Mouse (Mus musculus) frontal cortex, postnatal 36 days (tissue): ENCODE measurements around the gene Stk17b.

Experiments
- DNase-seq, 2 experiments: peaks; one replicate each; pipeline ENCODE4 v3.0.0; 2022; ENCODE audit warnings: low spot score in 2 of 2

The Stk17b gene

DNA sequence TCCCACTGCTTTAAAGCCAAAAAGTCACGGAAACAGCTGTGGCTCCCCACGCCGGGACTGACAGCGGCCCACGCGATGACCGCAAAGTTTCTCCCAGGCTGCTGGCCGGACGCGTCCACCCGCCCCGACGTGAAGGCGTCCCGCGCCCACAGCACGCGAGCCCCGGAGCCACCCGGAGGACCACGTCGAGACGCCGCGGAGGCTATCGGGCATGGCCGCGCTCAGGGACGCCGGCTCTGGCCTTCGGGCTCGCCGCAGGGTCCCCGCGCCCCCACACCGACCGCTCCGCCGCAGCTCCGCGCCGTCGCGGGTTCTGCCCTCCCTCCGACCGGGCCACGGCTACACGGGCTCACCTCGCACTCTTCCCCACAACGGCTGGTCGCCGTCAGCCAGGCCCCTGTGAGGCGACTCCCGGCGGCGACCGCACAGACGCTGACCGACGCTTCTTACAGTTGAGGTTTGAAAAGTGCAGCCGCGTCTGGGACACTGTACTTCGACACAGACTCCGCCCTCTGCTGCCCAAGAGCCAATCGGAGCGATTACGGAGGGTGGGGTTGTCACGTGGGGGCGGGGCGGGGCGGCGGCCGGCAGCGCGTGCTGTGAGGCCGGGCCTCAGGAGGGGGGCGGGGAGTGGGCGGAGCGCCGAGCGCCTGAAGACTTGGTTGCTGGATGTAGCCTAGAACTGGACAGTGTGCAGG, at the start of gene Stk17b:
Gene Stk17b (minus strand): TSS at position 504 of the 698 bp plus-strand sequence.
- peak; percentile 44 to 65 for DNase-seq

GRCm38 (mm10) chr1:53830286-53830685, 45.3 kb upstream of the Stk17b start:
- DNase-seq = no peak

DNA sequence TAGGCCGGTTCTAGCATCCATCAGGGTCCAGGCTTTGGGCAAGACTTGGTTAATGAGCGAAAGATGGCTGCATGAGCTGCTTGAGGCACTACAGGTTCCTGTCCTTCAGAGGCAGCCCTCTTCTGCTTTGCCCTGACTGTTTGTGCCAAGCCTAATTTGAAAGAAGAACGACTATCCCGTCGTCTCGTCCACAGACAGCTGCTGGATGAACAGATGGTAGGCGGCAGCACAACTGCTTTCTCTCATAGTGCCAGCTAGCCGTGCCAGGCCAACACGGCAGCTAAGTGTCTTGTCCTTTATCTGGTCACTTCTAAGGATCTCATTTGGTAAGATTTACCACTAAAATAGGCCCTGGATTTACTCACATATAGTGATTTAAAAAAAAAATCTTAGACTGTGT, 44.1 kb upstream of the Stk17b start:
- DNase-seq = no peak

DNA sequence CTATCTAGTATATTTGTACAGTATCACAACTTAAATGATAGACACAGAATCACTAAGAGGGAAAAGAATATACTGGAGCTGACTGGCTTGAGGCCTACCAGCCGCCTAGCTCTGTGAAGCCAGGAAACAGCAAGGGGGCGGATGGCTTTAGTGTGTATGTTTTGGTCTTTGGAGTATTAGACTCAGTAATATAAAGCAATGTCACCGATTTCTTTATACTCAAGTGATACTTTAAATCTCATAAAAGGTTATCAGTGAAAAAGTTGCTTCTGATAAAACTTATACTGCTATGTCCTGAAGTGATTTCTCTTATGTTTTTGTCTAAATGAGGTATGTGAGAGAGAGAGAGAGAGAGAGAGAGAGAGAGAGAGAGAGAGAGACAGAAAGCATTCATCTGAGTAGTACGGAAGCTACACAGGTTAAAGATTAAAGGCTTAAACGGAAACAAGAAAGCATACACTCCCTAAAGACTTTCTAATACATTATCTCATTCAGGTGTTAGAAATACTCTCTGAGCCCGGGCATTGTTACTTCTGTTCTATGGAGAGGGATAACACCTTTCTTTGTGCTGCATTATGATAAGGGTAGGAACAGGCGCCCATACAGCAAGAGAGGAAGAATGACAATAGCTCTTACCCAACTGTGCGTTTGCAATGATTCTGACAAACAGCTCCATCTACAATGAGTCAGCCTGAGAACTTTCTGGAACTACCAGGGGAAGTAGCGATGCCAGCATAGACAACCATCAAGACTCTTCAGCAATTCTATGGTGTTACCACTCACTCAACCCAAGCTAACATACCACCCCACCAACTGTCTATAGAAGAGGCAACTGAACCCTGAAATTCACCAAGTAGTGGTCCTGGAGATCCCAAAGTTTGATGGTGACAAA, 39.7 kb upstream of the Stk17b start:
- DNase-seq = no peak

DNA sequence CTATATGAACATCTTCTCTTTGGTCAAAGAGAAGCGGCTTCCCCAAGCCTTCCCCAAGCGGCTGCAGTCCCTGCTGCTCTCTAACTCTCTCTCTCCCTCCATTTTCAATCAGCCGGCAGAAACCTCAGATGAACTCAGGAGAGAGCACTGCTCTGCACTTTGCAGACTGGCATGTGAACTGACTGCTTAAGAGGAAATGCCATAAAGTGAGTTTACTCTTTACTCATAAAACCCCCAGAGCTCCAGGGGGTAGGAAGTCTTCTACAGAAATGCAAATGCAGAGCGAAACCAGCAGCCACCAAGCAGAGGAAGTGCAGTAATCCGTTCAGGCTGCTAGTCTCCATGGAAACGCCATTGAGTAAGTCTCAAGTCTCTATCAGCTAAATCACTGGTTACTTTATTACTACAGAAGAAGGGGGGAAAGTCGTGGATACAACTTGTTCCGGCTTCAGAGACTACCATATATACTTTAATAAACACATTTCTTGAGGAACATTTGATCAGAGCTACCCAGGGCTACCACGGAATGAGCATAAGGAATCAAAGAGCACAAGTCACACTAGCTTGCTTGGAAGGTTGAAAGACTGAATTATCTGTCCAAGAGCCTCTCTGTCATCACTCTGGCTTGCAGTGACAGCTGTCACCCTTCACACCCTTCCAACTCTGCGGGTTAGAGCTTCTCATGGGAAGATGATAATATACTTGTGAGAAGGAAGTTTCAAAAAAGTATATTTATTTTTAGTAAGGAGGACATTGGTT, 38.8 kb upstream of the Stk17b start:
- DNase-seq = peak; percentile 42 to 47

DNA sequence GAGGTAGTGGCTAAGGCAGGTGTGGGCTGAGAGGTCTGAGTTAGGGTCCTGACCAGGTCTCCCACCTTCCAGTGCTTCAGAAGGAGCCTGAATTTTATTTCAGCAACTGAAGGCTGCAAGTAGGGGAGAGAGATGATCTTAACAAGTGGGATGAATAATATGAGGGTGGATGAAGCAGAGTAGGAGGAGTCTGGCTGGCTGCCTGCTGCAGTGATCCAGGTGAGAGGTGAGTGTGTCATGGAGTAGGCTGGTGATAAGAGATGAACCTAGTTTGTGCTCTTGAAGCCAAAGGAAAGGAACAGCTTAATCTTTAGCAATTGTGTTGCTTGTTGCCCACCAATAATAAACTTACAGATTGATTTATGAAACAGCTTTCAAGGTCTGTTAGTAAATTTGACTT, 37.0 kb upstream of the Stk17b start:
- DNase-seq = no peak

- no peak for DNase-seq
These were observed 35.1 kb upstream of the Stk17b start for GRCm38 (mm10) chr1:53820041-53820632.

DNA sequence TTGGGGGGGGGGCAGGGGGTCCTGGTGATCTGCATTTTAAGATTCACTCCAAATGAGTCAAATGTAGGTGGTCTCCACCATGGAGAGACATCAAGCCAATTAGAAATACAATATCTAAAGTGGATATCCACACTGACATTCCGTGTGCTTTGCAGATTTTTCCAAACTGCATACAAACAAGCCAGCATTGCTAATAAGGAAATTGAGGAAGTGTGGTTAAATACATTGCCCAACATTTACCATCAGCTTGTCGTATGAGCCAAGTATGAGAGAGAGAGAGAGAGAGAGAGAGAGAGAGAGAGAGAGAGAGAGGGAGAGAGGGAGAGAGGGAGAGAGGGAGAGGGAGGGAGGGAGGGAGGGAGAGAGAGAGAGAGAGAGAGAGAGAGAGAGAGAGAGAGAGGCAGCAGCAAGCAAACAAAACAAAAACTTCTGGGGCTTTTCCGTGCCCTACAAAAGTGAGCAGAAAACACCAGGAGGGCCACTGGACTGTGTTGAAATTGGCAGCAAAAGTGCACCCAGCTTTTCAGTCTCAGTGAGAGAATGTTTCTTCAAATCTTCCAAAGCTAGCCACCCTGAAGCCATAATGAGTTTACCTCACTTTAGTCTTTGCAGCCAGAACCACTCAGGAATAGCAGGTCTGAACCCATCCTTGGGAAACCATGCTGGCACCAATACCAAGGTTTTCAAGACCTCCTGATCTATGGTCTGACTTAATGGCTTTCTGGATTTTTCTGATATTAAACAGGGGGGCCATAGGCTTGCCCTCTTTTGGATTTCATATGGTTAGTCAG, 33.2 kb upstream of the Stk17b start:
- no peak for DNase-seq

DNA sequence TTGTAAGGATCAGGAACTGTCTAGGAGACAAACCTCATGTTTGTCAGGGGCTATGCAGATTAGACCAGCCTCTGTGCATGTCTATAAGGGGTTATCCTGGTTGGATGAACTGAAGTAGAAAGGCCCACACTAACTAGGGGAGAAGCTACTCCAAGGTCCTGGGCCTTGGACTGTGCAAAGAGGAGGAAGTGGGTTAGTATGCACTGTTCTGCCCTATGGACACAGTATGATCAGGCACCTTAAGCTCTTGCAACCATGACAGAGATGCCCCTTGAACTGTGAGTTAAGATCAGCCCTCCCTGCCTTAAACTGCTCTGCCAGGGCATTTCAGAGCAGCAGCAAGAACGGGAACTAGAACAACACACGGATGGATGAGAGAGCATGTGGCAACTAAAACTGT, 31.3 kb upstream of the Stk17b start:
- DNase-seq = no peak

GRCm38 (mm10) chr1:53814077-53814705, 29.2 kb upstream of the Stk17b start:
- DNase-seq = no peak

DNA sequence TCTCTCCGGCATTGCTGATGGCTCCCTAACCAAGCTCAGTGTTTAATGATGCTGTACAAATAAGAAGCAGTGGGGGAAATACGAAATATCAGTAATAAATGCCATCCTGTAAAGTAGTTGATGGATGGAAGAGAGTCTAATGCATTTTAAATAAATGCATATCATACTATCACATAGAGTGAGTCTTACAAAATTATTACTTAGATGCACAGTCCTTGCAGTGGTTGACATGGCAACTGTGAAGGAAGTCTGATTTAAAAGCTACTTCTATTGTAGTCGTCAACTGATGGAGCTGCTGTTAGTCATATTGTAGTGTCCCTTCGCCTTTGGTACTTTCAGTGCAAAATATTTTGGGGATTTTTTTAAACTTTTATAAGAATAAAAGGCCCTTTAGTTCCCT, 26.9 kb upstream of the Stk17b start:
- DNase-seq = no peak

GRCm38 (mm10) chr1:53808229-53808628, 23.2 kb upstream of the Stk17b start:
- no peak for DNase-seq

- DNase-seq = no peak
These were observed 12.8 kb upstream of the Stk17b start for GRCm38 (mm10) chr1:53797811-53798210.

GRCm38 (mm10) chr1:53797074-53797473, 12.1 kb upstream of the Stk17b start:
- DNase-seq = no peak

DNA sequence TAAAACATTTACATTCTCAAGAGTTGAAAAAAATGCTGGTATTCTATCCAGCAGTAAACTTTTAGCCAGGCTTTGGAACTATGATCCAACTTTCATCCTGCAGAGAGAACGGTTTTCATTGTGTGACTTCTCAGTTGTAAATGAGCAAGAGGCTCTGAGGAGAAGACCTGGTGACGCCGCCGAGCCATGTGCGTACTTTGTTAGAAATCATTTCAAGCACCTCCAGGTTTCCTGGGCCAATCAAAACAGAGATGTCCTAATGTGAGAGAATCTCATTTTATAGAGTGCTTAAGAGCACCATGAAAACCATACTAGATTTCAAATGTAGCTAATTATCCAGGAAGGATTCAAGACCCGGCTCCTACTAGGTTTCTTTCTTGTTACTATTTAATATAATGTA, 11.2 kb upstream of the Stk17b start:
- no peak for DNase-seq

DNA sequence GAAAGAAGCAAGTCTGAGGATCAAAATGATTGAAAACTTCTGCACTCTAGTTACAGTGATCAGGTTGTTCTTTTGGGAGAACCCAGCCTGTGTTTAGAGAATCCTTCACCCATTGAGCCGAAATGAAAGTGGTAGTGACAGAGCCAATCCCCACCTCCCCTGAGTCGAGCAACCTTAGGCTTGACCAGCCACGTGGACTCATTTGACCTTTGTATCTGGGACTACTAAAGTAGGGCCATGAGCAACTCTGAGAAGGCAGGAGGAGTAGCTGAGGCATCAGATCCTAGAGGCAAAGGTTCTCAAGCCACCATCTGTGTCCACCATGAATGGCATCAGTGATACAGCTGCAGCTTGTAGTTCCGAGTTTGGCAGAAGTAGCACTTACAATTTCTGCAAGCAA, 10.6 kb upstream of the Stk17b start:
- no peak for DNase-seq

- no peak for DNase-seq
These were observed 10.1 kb upstream of the Stk17b start for GRCm38 (mm10) chr1:53795081-53795480.

GRCm38 (mm10) chr1:53794279-53794678, 9.3 kb upstream of the Stk17b start:
- no peak for DNase-seq

GRCm38 (mm10) chr1:53791343-53791742, 6.3 kb upstream of the Stk17b start:
- no peak for DNase-seq

DNA sequence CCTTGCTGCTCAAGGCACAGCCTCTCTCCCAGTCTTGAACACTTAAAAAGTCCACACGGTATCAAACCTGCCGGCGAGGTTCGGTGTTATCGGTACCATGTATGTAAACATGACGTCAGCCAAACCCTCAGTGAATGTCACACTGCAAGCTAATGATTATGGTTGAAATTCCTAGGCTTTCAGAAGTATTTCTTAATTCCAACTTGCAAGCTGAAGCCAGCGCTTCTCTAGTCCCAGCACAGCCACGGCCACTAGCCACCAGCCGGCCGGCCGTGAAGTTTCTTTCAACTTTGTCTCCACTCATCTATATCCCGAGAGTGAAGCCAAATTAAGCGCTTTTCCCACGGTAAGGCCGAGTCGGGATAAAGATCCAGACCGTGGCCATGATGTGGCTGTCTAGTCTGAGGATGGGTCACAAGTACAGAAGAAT, 718 bp downstream of the Stk17b start:
- DNase-seq = no peak

- no peak for DNase-seq
These were observed 2.1 kb downstream of the Stk17b start for GRCm38 (mm10) chr1:53782956-53783355.
